Mouse (Mus musculus) ES-Bruce4 (cell line): ENCODE results near the gene Atg16l2. TPM values are rescaled to one million over a fixed set of nuclear protein-coding genes. Genes with fewer than 3 reads are reported as not detected.

ENCODE experiments used
- H3K27ac ChIP-seq: 2 replicates; pipeline ENCODE4 v1.5.1; 2012; ENCODE audit warnings: low read length, inconsistent platforms; ENCODE audit not compliant: insufficient read depth
- H3K27me3 ChIP-seq: 2 replicates; pipeline ENCODE4 v1.6.1; 2012; ENCODE audit warnings: mild to moderate bottlenecking, low read length, inconsistent platforms; ENCODE audit not compliant: control insufficient read depth, poor library complexity, insufficient read depth, severe bottlenecking
- H3K36me3 ChIP-seq: 2 replicates; pipeline ENCODE4 v1.6.1; 2012; ENCODE audit warnings: inconsistent platforms, mild to moderate bottlenecking, low read length, moderate library complexity; ENCODE audit not compliant: control insufficient read depth, poor library complexity, insufficient read depth, severe bottlenecking
- H3K4me1 ChIP-seq: one replicate; pipeline ENCODE4 v1.8.1; 2011; ENCODE audit warnings: low read length; ENCODE audit not compliant: control insufficient read depth, insufficient read depth
- H3K4me3 ChIP-seq: 2 replicates; pipeline ENCODE4 v1.5.1; 2011; ENCODE audit warnings: low read depth, mild to moderate bottlenecking, low read length
- H3K9ac ChIP-seq: 2 replicates; pipeline ENCODE4 v1.6.1; 2012; ENCODE audit warnings: low read depth, mild to moderate bottlenecking, inconsistent platforms; ENCODE audit not compliant: poor library complexity, severe bottlenecking
- H3K9me3 ChIP-seq: replicated peaks from 2 replicates; pipeline ENCODE4 v1.6.1; 2012; ENCODE audit warnings: mild to moderate bottlenecking, low read length, inconsistent platforms; ENCODE audit not compliant: control insufficient read depth, poor library complexity, insufficient read depth, severe bottlenecking
- CTCF ChIP-seq: IDR thresholded peaks from one replicate; pipeline ENCODE4 v1.8.1; 2011; ENCODE audit warnings: low read depth, low read length
- EP300 ChIP-seq: IDR thresholded peaks from 2 replicates; pipeline ENCODE4 v1.6.1; 2011; ENCODE audit warnings: low read depth, low read length; ENCODE audit not compliant: insufficient read depth
- POLR2A ChIP-seq: IDR thresholded peaks from one replicate; pipeline ENCODE4 v1.8.1; 2011; ENCODE audit warnings: low read length; ENCODE audit not compliant: insufficient read depth
- polyA plus RNA-seq: library from polyadenylated mRNA; stranded (reverse); fragments of >200 nt; gene quantifications from 2 replicates; pipeline ENCODE4 v1.2.4, GENCODE M21; 2011; ENCODE audit warnings: low read depth; ENCODE audit not compliant: missing spikeins, insufficient read depth, insufficient read length

Gene Atg16l2
- polyA plus RNA-seq, 1 experiment = 23.4 TPM

DNA sequence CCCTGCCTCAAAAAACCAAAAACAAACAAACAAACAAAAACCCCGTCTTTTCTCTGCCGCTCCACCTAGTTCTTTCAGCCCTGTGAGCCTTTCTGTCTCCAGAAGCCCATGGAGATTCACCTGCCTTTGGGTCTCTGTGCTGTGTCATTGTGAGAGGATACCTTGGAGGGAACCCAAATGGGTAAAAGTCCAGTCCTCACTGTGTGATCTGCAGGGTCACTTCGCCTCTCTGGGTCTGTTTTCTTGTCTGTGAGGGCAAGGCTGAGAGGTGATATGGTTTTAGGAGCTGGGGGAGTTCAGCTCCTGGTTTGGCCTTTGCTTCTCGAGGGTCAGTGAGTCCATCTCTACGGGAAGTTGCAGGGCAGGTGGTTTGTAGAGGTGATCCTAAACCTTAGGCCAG lies 24.0 kb upstream of the Atg16l2 start:
- no peaks in the 10 kb centered on the region for H3K36me3 ChIP-seq
- no peaks in the 10 kb centered on the region for H3K9me3 ChIP-seq
- no peaks in the 10 kb centered on the region for H3K4me1 ChIP-seq
- H3K27me3 ChIP-seq = no peaks in the 10 kb centered on the region
- H3K4me3 ChIP-seq = no peak overlapping the region
- no peak overlapping the region for H3K27ac ChIP-seq
- H3K9ac ChIP-seq = no peak overlapping the region
- TF ChIP-seq CTCF (no peak), EP300 (no peak), POLR2A (no peak)

DNA sequence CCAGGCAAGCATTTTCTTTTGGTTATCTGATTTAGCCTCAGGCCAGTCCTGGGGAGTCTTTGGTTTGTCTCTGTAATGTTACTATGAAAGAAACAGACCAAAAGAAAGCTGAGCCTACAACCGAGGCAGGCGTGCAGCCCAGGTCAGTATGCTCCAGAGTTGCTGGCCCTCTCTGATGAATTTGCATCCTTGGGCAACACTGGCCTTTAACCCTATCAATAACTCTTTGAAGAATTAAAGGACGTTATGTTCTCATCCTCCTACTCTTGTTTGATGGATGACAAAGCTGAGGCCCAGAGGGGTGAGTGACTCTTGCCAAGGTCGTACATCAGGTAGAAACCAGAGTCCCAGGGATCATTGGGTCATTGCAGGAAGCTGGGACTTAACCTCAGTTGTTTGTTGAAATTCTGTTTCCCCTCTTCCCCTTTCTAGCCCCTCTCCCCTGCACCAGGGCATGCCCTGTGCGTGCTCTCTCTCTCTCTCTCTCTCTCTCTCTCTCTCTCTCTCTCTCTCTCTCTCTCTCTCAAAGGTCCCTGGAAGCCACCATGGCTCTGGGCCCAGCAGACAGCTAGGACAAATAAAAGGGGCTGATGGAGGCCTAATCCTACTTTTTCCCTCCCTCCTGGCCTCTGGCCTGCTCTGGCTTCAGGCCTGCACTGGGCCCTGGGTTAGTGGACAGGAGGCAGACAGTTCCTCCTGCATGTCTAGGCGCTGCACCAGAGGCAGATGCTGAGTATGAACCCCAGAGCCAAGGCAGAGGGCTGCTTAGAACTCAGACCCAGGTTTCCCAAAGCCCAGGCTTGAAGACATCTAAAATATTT lies 22.3 kb upstream of the Atg16l2 start:
- Histone ChIP-seq H3K27me3 (no peaks in the 10 kb centered on the region), H3K36me3 (no peaks in the 10 kb centered on the region), H3K9me3 (no peaks in the 10 kb centered on the region), H3K9ac (no peak overlapping the region), H3K4me3 (no peak overlapping the region), H3K27ac (no peak overlapping the region), H3K4me1 (no peaks in the 10 kb centered on the region)
- TF ChIP-seq CTCF (no peak), POLR2A (no peak), EP300 (no peak)

DNA sequence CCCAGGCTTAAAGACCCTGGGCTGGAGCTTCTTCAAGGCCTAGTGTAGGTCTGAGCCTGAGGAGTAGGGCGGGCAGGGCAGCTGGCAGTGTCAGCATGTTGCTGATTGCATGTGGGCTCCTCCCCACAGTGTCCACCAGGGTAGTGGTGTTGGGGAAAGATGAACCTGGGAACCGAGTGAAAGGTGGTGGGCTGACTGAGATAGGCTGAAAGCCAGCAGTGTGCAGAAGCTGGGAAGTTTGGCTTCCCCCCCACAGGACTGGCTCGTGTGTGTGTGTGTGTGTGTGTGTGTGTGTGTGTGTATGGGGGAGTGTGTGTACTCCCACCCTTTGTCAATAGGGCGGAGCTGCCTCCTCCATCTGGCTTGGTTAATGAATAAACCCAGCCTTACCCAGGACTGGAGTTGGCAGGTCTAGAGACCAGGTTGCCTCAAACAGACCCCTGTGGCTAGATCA lies 21.1 kb upstream of the Atg16l2 start:
- Histone ChIP-seq H3K27me3 (no peaks in the 10 kb centered on the region), H3K9me3 (no peaks in the 10 kb centered on the region), H3K4me3 (no peak overlapping the region), H3K27ac (no peak overlapping the region), H3K36me3 (no peaks in the 10 kb centered on the region), H3K9ac (no peak overlapping the region), H3K4me1 (no peaks in the 10 kb centered on the region)
- no peak for TF ChIP-seq CTCF
- TF ChIP-seq POLR2A = no peak
- TF ChIP-seq EP300 = no peak

DNA sequence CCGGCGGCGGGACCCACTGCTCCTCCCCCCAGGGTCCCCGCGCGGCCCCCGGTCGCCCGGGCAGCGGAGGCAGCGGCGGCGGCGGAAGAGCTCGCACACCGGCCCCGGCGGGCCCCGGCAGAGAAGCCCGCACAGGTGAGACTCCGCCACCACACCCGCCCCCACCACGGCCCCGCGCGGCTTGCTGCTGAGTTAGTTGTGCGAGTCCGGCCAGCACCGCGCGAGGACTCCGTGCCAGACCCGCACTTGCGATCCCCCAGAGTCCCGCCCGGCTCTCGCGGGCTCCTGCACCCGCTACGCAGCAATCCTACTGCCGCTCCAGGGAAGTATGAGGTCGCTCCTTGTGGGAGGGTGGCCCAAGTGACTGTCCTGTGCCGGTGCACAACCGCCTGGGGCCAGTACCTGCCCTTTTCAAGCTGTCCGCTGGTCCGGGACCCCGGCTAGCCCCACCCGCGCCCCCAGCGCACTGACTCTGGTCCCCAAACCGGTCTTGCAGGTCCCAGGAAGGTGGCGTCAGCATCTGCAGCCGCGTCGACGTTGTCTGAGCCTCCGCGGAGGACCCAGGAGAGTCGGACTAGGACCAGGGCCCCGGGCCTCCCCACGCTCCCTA lies 19.3 kb upstream of the Atg16l2 start:
- no peak for TF ChIP-seq CTCF
- TF ChIP-seq POLR2A = no peak
- no peak for TF ChIP-seq EP300
- no peaks in the 10 kb centered on the region for H3K36me3 ChIP-seq
- no peak overlapping the region for H3K27ac ChIP-seq
- H3K9me3 ChIP-seq = no peaks in the 10 kb centered on the region
- H3K4me1 ChIP-seq = no peaks in the 10 kb centered on the region
- H3K9ac ChIP-seq = peak overlapping the region; percentile 76
- peak overlapping the region; percentile 68 for H3K4me3 ChIP-seq
- H3K27me3 ChIP-seq = no peaks in the 10 kb centered on the region

DNA sequence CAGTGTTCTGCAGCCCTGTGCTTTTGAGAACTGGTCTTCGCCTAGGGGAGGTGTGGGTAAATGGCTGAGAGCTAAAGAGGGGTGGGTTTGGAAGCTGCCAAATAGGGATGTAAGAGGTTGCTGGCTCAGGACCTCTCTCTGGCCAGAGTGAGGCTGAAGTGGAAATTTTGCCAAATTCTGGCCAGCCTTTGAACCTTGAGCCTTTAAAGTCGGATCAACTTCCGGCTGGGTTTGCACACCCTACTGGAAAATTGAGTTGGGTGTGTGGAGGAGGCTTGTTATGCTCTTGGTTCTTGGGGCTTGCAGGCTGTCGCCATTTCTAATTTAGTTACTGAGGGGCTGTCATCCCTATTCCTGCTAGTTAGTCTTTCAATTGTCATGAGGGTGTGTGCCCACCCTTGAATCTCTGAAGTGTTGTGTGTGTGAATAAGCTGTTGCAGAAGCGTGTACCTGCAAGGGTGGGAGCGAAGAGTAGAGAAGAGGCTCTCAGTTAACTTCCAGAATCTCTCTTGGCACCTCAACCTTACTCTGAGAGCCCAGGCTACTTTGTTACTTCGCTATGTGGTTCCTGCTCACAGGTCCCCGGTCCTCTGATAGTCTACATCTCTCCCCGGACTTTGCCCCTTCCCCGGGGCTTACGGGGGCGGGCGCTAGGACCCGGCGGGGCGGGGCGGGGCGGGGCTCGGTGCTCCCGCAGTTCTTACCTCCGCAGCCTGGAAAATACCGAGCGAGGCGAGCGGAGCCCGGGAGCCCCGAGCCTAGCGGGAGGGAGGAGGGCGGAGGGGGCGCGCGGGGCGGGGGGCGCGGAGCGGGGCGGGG lies 18.6 kb upstream of the Atg16l2 start:
- Histone ChIP-seq H3K27ac (no peak overlapping the region), H3K36me3 (no peaks in the 10 kb centered on the region), H3K9me3 (no peaks in the 10 kb centered on the region), H3K4me1 (no peaks in the 10 kb centered on the region), H3K9ac (peak overlapping the region; percentile 76), H3K27me3 (no peaks in the 10 kb centered on the region), H3K4me3 (peak overlapping the region; percentile 33)
- no peak for TF ChIP-seq CTCF
- no peak for TF ChIP-seq EP300
- no peak for TF ChIP-seq POLR2A

DNA sequence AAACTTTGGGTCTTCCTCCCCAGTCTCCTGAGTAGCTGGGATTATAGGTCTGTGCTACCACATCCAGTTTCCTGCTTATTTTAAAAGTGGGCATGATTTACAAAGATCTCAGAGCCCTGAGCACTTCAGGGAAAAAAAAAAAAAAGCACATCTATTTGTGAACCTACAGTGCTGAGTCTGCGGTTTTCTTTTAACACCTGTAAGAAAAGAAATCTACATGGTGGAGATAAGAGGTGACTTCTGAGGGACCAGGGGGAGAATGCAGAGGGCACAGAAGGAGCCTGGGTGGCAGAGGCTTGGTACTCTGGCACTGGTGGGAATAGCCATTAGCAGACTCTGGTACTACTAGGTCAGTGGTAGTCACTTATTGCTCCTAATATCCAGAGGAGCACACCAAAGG lies 17.7 kb upstream of the Atg16l2 start:
- no peaks in the 10 kb centered on the region for H3K27me3 ChIP-seq

More for the DNA sequence above, 17.7 kb upstream of the Atg16l2 start:
- no peaks in the 10 kb centered on the region for H3K36me3 ChIP-seq
- no peaks in the 10 kb centered on the region for H3K9me3 ChIP-seq
- TF ChIP-seq POLR2A (no peak), EP300 (no peak), CTCF (no peak)
- H3K27ac ChIP-seq = no peak overlapping the region
- H3K9ac ChIP-seq = no peak overlapping the region
- no peaks in the 10 kb centered on the region for H3K4me1 ChIP-seq
- no peak overlapping the region for H3K4me3 ChIP-seq
